Mouse (Mus musculus): ENCODE data around the gene Olfr1079. TPM values are rescaled to one million over a fixed set of nuclear protein-coding genes. Genes with fewer than 3 reads are reported as not detected.
"Not testable (repeated sequence)": the region's sequence is repeated elsewhere in the genome, so short reads cannot be mapped to it uniquely, and the experiment has no call there.

Olfr1079 gene
- polyA plus RNA-seq (2014; fragmentation: Nextera tagmentation; extraction: Ambion mirVana): not detected in 2 replicates

- ATAC-seq: no peak
- Histone ChIP-seq H3K36me3 (ENCODE audit: control insufficient read depth, insufficient read depth, low read length) (no peaks in the 10 kb centered on the region), H3K4me3 (ENCODE audit: low read depth, low read length) (no peak within 1 kb of the TSS), H3K9ac (ENCODE audit: low read length) (no peak within 1 kb of the TSS), H3K4me2 (ENCODE audit: low read length) (no peak within 1 kb of the TSS), H3K27ac (ENCODE audit: low read depth, low read length) (no peak within 1 kb of the TSS), H3K9me3 (replicated peaks; ENCODE audit: control insufficient read depth, low read length) (no peaks in the 10 kb centered on the region), H3K27me3 (replicated peaks; ENCODE audit: control insufficient read depth, insufficient read depth, low read length) (no peaks in the 10 kb centered on the region), H3K4me1 (ENCODE audit: control insufficient read depth, insufficient read depth, low read length) (no peaks in the 10 kb centered on the region)
- 13% methylated on average over 1 of the region's 1 CpGs for WGBS
- no peak for DNase-seq (ENCODE audit: low spot score)
Measured at GRCm38 (mm10) chr2:86542380-86542779, at the start of gene Olfr1079. TSS of gene Olfr1079 (minus strand) at chr2:86542480.

GRCm38 (mm10) chr2:86558135-86558534 is 15.9 kb upstream of the Olfr1079 start, which contains the start of gene Olfr1080:
TSS of gene Olfr1080 (minus strand) at chr2:86558235.
- H3K4me2 ChIP-seq (ENCODE audit: low read length); H3K27me3 ChIP-seq (replicated peaks; ENCODE audit: control insufficient read depth, insufficient read depth, low read length); DNase-seq (ENCODE audit: low spot score); H3K9ac ChIP-seq (ENCODE audit: low read length); H3K9me3 ChIP-seq (replicated peaks; ENCODE audit: control insufficient read depth, low read length); H3K4me1 ChIP-seq (ENCODE audit: control insufficient read depth, insufficient read depth, low read length); ATAC-seq; H3K27ac ChIP-seq (ENCODE audit: low read depth, low read length); H3K4me3 ChIP-seq (ENCODE audit: low read depth, low read length); H3K36me3 ChIP-seq (ENCODE audit: control insufficient read depth, insufficient read depth, low read length): not testable (repeated sequence)

- no peaks in the 10 kb centered on the region for H3K36me3 ChIP-seq (ENCODE audit: control insufficient read depth, insufficient read depth, low read length)
- H3K4me1 ChIP-seq (ENCODE audit: control insufficient read depth, insufficient read depth, low read length): no peaks in the 10 kb centered on the region
- H3K9me3 ChIP-seq (replicated peaks; ENCODE audit: control insufficient read depth, low read length): no peaks in the 10 kb centered on the region
- no peak overlapping the region for H3K27ac ChIP-seq (ENCODE audit: low read depth, low read length)
- no peak overlapping the region for H3K9ac ChIP-seq (ENCODE audit: low read length)
- ATAC-seq (no peak), DNase-seq (ENCODE audit: low spot score) (no peak)
- no peak overlapping the region for H3K4me3 ChIP-seq (ENCODE audit: low read depth, low read length)
- H3K4me2 ChIP-seq (ENCODE audit: low read length): no peak overlapping the region
- 80% methylated on average over 1 of the region's 1 CpGs for WGBS
- H3K27me3 ChIP-seq (replicated peaks; ENCODE audit: control insufficient read depth, insufficient read depth, low read length): no peaks in the 10 kb centered on the region
Measured at GRCm38 (mm10) chr2:86530991-86531390, 11.3 kb downstream of the Olfr1079 start.

GRCm38 (mm10) chr2:86508161-86508560 is 34.1 kb downstream of the Olfr1079 start, which contains the start of gene Olfr1076:
TSS of gene Olfr1076 (plus strand) at chr2:86508461.
- no peak within 1 kb of the TSS for H3K4me3 ChIP-seq (ENCODE audit: low read depth, low read length)
- no peak for ATAC-seq
- no peaks in the 10 kb centered on the region for H3K4me1 ChIP-seq (ENCODE audit: control insufficient read depth, insufficient read depth, low read length)
- no peaks in the 10 kb centered on the region for H3K36me3 ChIP-seq (ENCODE audit: control insufficient read depth, insufficient read depth, low read length)
- 94% methylated on average over 1 of the region's 1 CpGs for WGBS
- no peaks in the 10 kb centered on the region for H3K27me3 ChIP-seq (replicated peaks; ENCODE audit: control insufficient read depth, insufficient read depth, low read length)
- H3K4me2 ChIP-seq (ENCODE audit: low read length): no peak within 1 kb of the TSS
- H3K9ac ChIP-seq (ENCODE audit: low read length): no peak within 1 kb of the TSS
- H3K9me3 ChIP-seq (replicated peaks; ENCODE audit: control insufficient read depth, low read length): no peaks in the 10 kb centered on the region
- no peak within 1 kb of the TSS for H3K27ac ChIP-seq (ENCODE audit: low read depth, low read length)
- DNase-seq (ENCODE audit: low spot score): no peak

- 46% methylated on average over 1 of the region's 1 CpGs for WGBS
- Histone ChIP-seq H3K4me3 (ENCODE audit: low read depth, low read length) (no peak within 1 kb of the TSS), H3K4me1 (ENCODE audit: control insufficient read depth, insufficient read depth, low read length) (no peaks in the 10 kb centered on the region), H3K9me3 (replicated peaks; ENCODE audit: control insufficient read depth, low read length) (no peaks in the 10 kb centered on the region), H3K27me3 (replicated peaks; ENCODE audit: control insufficient read depth, insufficient read depth, low read length) (no peaks in the 10 kb centered on the region), H3K9ac (ENCODE audit: low read length) (no peak within 1 kb of the TSS), H3K36me3 (ENCODE audit: control insufficient read depth, insufficient read depth, low read length) (no peaks in the 10 kb centered on the region), H3K4me2 (ENCODE audit: low read length) (no peak within 1 kb of the TSS), H3K27ac (ENCODE audit: low read depth, low read length) (no peak within 1 kb of the TSS)
- DNase-seq (ENCODE audit: low spot score) (no peak), ATAC-seq (no peak)
Measured at GRCm38 (mm10) chr2:86487286-86487685, 55.0 kb downstream of the Olfr1079 start, which contains the start of gene Olfr228. TSS of gene Olfr228 (minus strand) at chr2:86487386.

Other genes with a start within 250 kb of the Olfr1079 start
- gene Olfr1053, start 227.2 kb downstream of the Olfr1079 start, polyA plus RNA-seq (2014; fragmentation: Nextera tagmentation; extraction: Ambion mirVana): not detected in 2 replicates
- gene Olfr1054, start 207.0 kb downstream of the Olfr1079 start, polyA plus RNA-seq (2014; fragmentation: Nextera tagmentation; extraction: Ambion mirVana): not detected in 2 replicates
- not detected in 2 replicates for gene Olfr1055, start 192.2 kb downstream of the Olfr1079 start, polyA plus RNA-seq (2014; fragmentation: Nextera tagmentation; extraction: Ambion mirVana)
- not detected in 2 replicates for gene Olfr1056, start 180.0 kb downstream of the Olfr1079 start, polyA plus RNA-seq (2014; fragmentation: Nextera tagmentation; extraction: Ambion mirVana)
- gene Olfr1057, start 164.1 kb downstream of the Olfr1079 start, polyA plus RNA-seq (2014; fragmentation: Nextera tagmentation; extraction: Ambion mirVana): not detected in 2 replicates
- gene Olfr1058, start 153.9 kb downstream of the Olfr1079 start, polyA plus RNA-seq (2014; fragmentation: Nextera tagmentation; extraction: Ambion mirVana): not detected in 2 replicates
- gene Olfr1061, start 128.4 kb downstream of the Olfr1079 start, polyA plus RNA-seq (2014; fragmentation: Nextera tagmentation; extraction: Ambion mirVana): not detected in 2 replicates
- gene Olfr1062, start 115.7 kb downstream of the Olfr1079 start, polyA plus RNA-seq (2014; fragmentation: Nextera tagmentation; extraction: Ambion mirVana): not detected in 2 replicates
- not detected in 2 replicates for gene Olfr1065, start 91.9 kb downstream of the Olfr1079 start, polyA plus RNA-seq (2014; fragmentation: Nextera tagmentation; extraction: Ambion mirVana)
- gene Olfr1066, start 86.2 kb downstream of the Olfr1079 start, polyA plus RNA-seq (2014; fragmentation: Nextera tagmentation; extraction: Ambion mirVana): not detected in 2 replicates
- not detected in 2 replicates for gene Olfr228, start 55.1 kb downstream of the Olfr1079 start, polyA plus RNA-seq (2014; fragmentation: Nextera tagmentation; extraction: Ambion mirVana)
- not detected in 2 replicates for gene Olfr1076, start 34.0 kb downstream of the Olfr1079 start, polyA plus RNA-seq (2014; fragmentation: Nextera tagmentation; extraction: Ambion mirVana)
- gene Olfr1080, start 15.8 kb upstream of the Olfr1079 start, polyA plus RNA-seq (2014; fragmentation: Nextera tagmentation; extraction: Ambion mirVana): not detected in 2 replicates
- not detected in 2 replicates for gene Olfr1082, start 56.5 kb upstream of the Olfr1079 start, polyA plus RNA-seq (2014; fragmentation: Nextera tagmentation; extraction: Ambion mirVana)
- not detected in 2 replicates for gene Olfr1084, start 97.2 kb upstream of the Olfr1079 start, polyA plus RNA-seq (2014; fragmentation: Nextera tagmentation; extraction: Ambion mirVana)
- not detected in 2 replicates for gene Olfr1085, start 119.5 kb upstream of the Olfr1079 start, polyA plus RNA-seq (2014; fragmentation: Nextera tagmentation; extraction: Ambion mirVana)
- not detected in 2 replicates for gene Olfr1086, start 137.6 kb upstream of the Olfr1079 start, polyA plus RNA-seq (2014; fragmentation: Nextera tagmentation; extraction: Ambion mirVana)
- not detected in 2 replicates for gene Olfr1087, start 155.9 kb upstream of the Olfr1079 start, polyA plus RNA-seq (2014; fragmentation: Nextera tagmentation; extraction: Ambion mirVana)
- gene Olfr1089, start 191.2 kb upstream of the Olfr1079 start, polyA plus RNA-seq (2014; fragmentation: Nextera tagmentation; extraction: Ambion mirVana): not detected in 2 replicates
- gene Olfr1090, start 216.5 kb upstream of the Olfr1079 start, polyA plus RNA-seq (2014; fragmentation: Nextera tagmentation; extraction: Ambion mirVana): not detected in 2 replicates
- not detected in 2 replicates for gene Olfr1093, start 240.0 kb upstream of the Olfr1079 start, polyA plus RNA-seq (2014; fragmentation: Nextera tagmentation; extraction: Ambion mirVana)